Mouse (Mus musculus): ENCODE measurements around the gene Itga1.

Gene Itga1

DNA sequence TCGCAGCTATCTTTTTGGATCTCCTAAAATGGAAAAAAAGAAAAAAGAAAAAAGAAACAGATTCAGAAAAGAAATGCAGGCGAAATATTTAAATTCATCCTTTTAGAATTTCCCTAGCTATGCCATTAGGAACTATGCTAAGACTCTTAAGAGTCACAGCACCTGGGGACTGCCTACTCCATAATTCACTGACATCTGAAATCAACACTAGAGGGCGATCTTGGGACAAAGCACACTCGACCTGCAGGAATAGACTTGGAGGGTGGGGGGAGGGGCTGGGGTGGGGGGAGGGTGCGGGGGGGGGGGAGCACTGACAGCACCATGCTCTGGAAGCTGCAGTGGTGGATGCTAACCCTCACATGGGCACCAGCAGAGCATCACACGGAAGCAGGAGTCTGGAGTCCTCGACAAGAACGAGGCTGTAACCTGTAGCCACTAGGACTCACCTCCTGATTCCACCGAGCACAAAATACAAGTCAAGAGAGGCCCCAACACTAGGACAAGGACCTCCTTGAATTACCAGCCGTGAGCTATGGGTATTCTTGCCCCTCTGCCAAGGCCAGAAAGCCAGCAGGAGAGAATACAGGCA is 120.8 kb downstream of the Itga1 start:
- DNase-seq: no peak

- DNase-seq: no peak
Observed at GRCm38 (mm10) chr13:114974484-114975042, 127.2 kb downstream of the Itga1 start.

DNA sequence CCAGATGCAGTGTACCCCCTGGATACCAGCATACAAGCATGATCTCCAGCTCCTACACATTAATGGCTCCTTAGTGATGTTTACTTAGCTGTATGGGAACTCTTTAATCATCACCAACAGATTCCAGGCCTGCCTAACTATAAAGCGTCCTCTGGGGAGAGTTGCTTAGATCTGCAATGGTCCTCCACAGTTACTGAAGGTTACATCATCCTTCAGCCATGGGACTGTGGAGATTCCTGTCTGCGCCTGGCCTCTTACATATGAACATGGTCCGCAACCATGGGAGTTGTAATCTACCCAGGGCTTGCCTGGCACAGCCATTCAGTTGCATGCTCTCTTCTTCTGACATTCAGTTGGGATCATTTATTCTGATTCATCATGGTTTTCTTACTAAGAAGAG is 129.9 kb downstream of the Itga1 start:
- no peak for DNase-seq

DNA sequence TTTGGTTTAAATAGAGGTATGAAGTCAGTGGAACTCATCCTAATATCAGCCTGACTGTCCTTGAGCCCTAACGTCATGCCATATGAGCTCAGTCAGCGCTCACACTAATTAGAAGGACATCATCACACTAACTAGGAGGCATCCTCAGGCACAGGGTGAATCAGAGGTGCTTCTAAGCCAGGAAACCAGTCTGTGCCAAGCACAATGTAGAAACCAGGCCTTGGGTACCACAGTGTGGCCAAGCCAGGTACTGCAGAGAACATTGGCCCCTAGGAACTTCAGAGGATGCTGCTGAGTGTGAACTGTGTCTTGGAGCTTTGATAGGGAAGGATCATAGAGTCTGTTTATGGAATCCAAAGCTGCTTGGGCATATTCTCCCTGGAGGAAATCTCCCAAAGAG is 137.5 kb downstream of the Itga1 start:
- DNase-seq: peak; percentile 75

DNA sequence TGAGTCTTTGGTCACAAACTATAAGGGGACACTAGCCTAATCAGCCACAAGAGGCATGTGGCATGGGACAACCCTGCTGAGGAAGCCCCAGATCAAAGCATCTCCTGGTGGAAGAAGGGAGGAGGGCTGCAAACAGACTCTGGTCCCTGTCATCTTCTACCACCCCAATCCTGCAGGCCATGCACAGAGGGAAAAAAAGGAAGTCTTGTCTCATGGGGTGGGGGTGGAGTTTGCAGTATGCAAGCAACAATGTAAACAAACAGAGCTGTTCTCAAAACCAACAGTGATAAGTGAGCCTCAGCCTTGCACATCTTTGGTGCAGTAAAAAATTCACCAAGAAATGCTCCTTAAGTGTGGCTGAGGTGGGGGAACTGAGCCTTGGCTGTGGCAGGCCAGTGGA is 147.2 kb downstream of the Itga1 start:
- DNase-seq: no peak

DNA sequence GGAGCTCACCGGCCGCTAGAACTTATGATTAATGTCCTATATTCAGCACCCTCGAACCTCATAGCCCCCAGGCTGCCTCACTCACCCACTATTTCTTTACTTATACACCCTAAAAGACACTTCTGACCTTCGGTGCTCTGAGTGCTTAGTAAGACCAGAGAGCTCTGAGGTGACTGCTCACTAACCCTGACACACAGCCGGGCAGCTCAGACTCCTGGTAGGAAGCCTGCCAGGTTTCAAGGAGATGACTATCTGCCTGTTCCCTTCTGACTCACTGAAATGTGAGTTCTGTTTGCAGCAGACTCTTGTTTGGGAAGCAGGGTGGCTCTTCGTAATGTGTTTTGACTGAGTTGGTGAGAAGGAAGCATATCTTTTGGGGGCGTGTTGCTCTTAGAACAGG is 168.2 kb downstream of the Itga1 start:
- no peak for DNase-seq

GRCm38 (mm10) chr13:114931775-114932294 is 169.9 kb downstream of the Itga1 start, which contains the start of gene Itga2:
Gene Itga2 (minus strand): TSS chr13:114932100.
- DNase-seq: peak; percentile 25

- DNase-seq: peak; percentile 9
Observed at GRCm38 (mm10) chr13:114930996-114931649, 170.6 kb downstream of the Itga1 start.

DNA sequence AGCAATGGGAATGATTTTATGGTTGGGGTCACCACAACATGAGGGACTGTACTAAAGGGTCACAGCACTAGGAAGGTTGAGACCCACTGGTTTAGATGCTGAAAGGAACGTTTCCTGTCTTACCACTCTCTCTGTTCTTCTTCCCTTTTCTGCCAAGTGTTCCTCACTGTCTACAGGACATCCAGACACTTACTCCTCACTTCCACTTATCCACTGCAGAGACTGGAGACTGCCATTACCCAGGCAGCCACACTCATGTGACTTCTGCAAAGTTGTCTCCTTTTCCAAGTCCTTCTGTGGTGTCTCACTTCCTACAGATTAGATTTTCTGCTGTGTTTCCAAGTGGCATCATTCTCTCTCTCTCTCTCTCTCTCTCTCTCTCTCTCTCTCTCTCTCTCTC is 177.0 kb downstream of the Itga1 start:
- DNase-seq: no peak

- no peak for DNase-seq
Observed at GRCm38 (mm10) chr13:114923331-114923730, 178.4 kb downstream of the Itga1 start.

DNA sequence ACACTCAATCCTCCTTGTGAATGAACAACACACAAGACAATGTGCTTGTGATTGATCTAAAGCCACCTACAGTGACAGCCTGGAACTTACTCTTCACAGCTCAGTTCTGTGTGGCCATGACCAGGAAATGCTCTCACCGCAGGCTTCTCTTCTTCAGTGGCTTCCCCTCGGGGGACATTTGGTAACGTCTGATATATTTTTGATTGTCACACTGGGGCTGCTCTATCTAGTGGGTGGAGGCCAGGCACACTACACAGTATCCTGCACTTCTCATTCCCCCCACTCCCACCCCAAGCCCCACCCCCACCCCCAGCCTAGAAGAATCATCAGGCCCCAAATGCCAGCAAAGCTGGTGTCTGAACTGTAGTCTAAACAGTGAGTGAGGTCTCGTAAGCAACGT is 186.0 kb downstream of the Itga1 start:
- no peak for DNase-seq

- DNase-seq: no peak
Observed at GRCm38 (mm10) chr13:114914963-114915362, 186.8 kb downstream of the Itga1 start.

GRCm38 (mm10) chr13:114914559-114914958 is 187.2 kb downstream of the Itga1 start:
- no peak for DNase-seq

GRCm38 (mm10) chr13:114910629-114911028 is 191.1 kb downstream of the Itga1 start:
- DNase-seq: no peak

GRCm38 (mm10) chr13:114909514-114909913 is 192.2 kb downstream of the Itga1 start:
- DNase-seq: no peak

DNA sequence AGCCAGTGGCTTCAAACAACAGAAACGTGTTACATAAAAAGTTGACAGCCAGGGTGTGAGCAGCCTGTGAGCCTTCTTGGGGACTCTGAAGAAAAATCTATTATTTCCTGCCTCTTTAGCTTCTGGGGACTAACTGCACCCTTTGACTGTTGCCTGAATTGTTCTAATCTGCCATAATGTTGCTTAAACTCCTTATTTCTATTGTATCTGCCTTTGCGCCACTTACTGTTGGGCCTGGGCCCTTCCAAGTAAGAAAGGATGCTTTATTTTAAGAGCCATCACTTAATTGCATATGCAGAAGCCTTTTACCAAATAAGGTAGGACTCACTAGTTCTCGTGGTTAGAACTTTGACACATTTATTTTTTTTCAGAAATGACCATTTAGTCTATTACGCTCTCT is 193.9 kb downstream of the Itga1 start:
- DNase-seq: no peak

Data from right cerebral cortex, postnatal 14 days (tissue).